Mouse (Mus musculus): ENCODE results near the gene Gm15737. TPM values are rescaled to one million over a fixed set of nuclear protein-coding genes. Genes with fewer than 3 reads are reported as not detected.

Gene Gm15737
- polyA plus RNA-seq (2014; fragmentation: Illumina TruSeq; extraction: RNeasy Lipid Tissue Mini Kit (QIAGEN cat#74804); ENCODE audit: low read depth, low replicate concordance): not detected

DNA sequence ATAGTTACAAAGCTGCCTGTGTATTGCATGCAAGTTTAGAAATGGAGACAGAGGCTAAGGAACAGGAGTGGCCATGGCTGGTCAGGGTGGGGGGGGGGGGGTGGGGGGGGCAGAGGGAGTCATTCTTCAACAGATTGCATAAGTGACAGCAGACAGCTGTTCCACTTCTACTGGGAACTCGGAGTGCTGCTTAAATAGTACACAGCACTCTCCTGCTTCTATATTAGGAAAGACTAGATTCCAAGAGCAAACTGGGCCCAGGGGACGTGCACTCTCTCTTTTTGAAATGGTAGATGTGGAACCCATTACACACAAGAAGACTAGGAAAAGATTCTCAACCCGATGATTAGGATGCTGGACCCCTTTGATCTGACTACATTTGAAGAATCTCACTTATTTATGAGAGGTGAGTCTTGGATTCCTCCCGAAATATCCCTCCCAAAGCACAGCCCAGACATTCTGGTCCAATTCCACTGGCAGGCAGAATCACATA lies at the start of gene Gm15737:
TSS of gene Gm15737 (plus strand) at position 269 of the 493 bp plus-strand sequence.

Other genes starting within 250 kb of the Gm15737 start
- gene Prickle2, start 163.2 kb upstream of the Gm15737 start, polyA plus RNA-seq (2014; fragmentation: Illumina TruSeq; extraction: RNeasy Lipid Tissue Mini Kit (QIAGEN cat#74804); ENCODE audit: low read depth, low replicate concordance): 1.3 TPM
- 0.18 TPM for gene A730049H05Rik, start 52.9 kb upstream of the Gm15737 start, polyA plus RNA-seq (2014; fragmentation: Illumina TruSeq; extraction: RNeasy Lipid Tissue Mini Kit (QIAGEN cat#74804); ENCODE audit: low read depth, low replicate concordance)
- gene Adamts9, start 74.1 kb downstream of the Gm15737 start, polyA plus RNA-seq (2014; fragmentation: Illumina TruSeq; extraction: RNeasy Lipid Tissue Mini Kit (QIAGEN cat#74804); ENCODE audit: low read depth, low replicate concordance): 2.5 TPM